Mouse (Mus musculus) megakaryocyte progenitor cell, adult 5-6 weeks (primary cell): ENCODE results near the gene Trim62. TPM values are rescaled to one million over a fixed set of nuclear protein-coding genes. Genes with fewer than 3 reads are reported as not detected.

Experiments
- ATAC-seq: replicated peaks from 2 replicates; pipeline ENCODE4 v1.8.0; 2016; ENCODE audit warnings: mild to moderate bottlenecking, moderate TSS enrichment, inconsistent platforms; ENCODE audit not compliant: poor library complexity
- total RNA-seq, 2 experiments: library from RNA; stranded (forward) in 1 of 2; stranded (reverse) in 1 of 2; fragments of 157-497, 149-512 nt in 1 of 2; fragments of 200-1000 nt in 1 of 2; gene quantifications; 2 replicates each; pipeline versions ENCODE4 v1.2.3 to v1.2.4; 2015 to 2017

Trim62 gene
- total RNA-seq, 2 experiments from 2014 or later = 0.33 to 0.62 TPM

- peak; percentile 76 for ATAC-seq
These were observed 74.0 kb downstream of the Trim62 start for GRCm38 (mm10) chr4:128957155-128957911.

GRCm38 (mm10) chr4:128958156-128958555, 74.8 kb downstream of the Trim62 start:
- no peak for ATAC-seq

- ATAC-seq = no peak
These were observed 75.5 kb downstream of the Trim62 start for GRCm38 (mm10) chr4:128958849-128959248.

- ATAC-seq = no peak
These were observed 76.3 kb downstream of the Trim62 start for GRCm38 (mm10) chr4:128959676-128960075.

Other genes with a start within 250 kb of the Trim62 start
- 28.0 and 35.0 TPM in 2 replicates for gene Phc2, start 228.9 kb upstream of the Trim62 start, total RNA-seq (2015)
- gene Phc2, start 228.9 kb upstream of the Trim62 start, total RNA-seq (2017) = 13.9 and 21.2 TPM in 2 replicates
- not detected in 2 replicates for gene A3galt2, start 128.2 kb upstream of the Trim62 start, total RNA-seq (2015)
- gene A3galt2, start 128.2 kb upstream of the Trim62 start, total RNA-seq (2017) = not detected in 2 replicates
- 20.5 and 22.2 TPM in 2 replicates for gene Zfp362, start 77.5 kb upstream of the Trim62 start, total RNA-seq (2015)
- gene Zfp362, start 77.5 kb upstream of the Trim62 start, total RNA-seq (2017) = 4.7 and 5.7 TPM in 2 replicates
- 0.91 and 1.7 TPM in 2 replicates for gene Azin2, start 78.9 kb downstream of the Trim62 start, total RNA-seq (2015)
- gene Azin2, start 78.9 kb downstream of the Trim62 start, total RNA-seq (2017) = 2.1 and 2.2 TPM in 2 replicates
- 97.7 and 107 TPM in 2 replicates for gene Ak2, start 108.4 kb downstream of the Trim62 start, total RNA-seq (2015)
- gene Ak2, start 108.4 kb downstream of the Trim62 start, total RNA-seq (2017) = 165 and 176 TPM in 2 replicates
- 24.5 and 29.0 TPM in 2 replicates for gene Rnf19b, start 174.7 kb downstream of the Trim62 start, total RNA-seq (2015)
- gene Rnf19b, start 174.7 kb downstream of the Trim62 start, total RNA-seq (2017) = 44.3 and 49.5 TPM in 2 replicates
- 1.6 TPM in 1 of 2 replicates, not detected in the other for gene Tmem54, start 222.0 kb downstream of the Trim62 start, total RNA-seq (2015)
- gene Tmem54, start 222.0 kb downstream of the Trim62 start, total RNA-seq (2017) = 0.12 TPM in 1 of 2 replicates, not detected in the other
- not detected in 2 replicates for gene Hpca, start 238.5 kb downstream of the Trim62 start, total RNA-seq (2015)
- not detected in 2 replicates for gene Hpca, start 238.5 kb downstream of the Trim62 start, total RNA-seq (2017)